Mouse (Mus musculus) brain, embryonic 14.5 days (tissue): ENCODE measurements around the gene Ltc4s.

ENCODE experiments used
- CTCF ChIP-seq: fragments of 200-500 bp; IDR thresholded peaks from 2 replicates; pipeline ENCODE4 v1.5.1; 2012; ENCODE audit warnings: inconsistent platforms, mild to moderate bottlenecking, moderate library complexity, borderline replicate concordance; ENCODE audit not compliant: insufficient read depth, insufficient read length; ENCODE audit errors: extremely low read depth
- POLR2A ChIP-seq: fragments of 200-500 bp; IDR thresholded peaks from 2 replicates; pipeline ENCODE4 v1.6.1; 2012; ENCODE audit warnings: mild to moderate bottlenecking, inconsistent platforms, borderline replicate concordance; ENCODE audit not compliant: poor library complexity, insufficient read depth, insufficient read length, severe bottlenecking; ENCODE audit errors: extremely low read depth

DNA sequence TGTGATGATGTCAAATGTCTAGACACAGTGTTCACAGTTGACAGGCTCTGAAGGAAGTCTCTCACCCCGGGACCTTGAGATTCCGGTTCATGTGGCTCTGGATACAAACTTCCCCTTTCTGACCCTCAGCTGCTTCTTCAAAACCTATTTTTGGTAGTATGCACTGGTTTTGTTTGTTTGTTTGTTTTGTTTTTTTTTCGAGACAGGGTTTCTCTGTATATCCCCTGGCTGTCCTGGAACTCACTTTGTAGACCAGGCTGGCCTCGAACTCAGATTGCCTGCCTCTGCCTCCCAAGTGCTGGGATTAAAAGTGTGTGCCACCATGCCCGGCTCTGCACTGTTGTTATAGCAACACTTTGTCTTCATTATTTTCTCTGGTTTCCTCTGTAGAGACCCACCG is 5.5 kb upstream of the Ltc4s start:
- TF ChIP-seq CTCF (no peak), POLR2A (no peak)
